Mouse (Mus musculus) spleen, postnatal 10 days (tissue): ENCODE results near the gene Spem2.
A peak's percentile ranks its signal among the peaks of the same experiment; 100 is the strongest.

Experiments
- DNase-seq, 2 experiments: peaks; one replicate each; pipeline ENCODE4 v3.0.0; 2021 to 2022; ENCODE audit warnings: low spot score in 2 of 2

The Spem2 gene

DNA sequence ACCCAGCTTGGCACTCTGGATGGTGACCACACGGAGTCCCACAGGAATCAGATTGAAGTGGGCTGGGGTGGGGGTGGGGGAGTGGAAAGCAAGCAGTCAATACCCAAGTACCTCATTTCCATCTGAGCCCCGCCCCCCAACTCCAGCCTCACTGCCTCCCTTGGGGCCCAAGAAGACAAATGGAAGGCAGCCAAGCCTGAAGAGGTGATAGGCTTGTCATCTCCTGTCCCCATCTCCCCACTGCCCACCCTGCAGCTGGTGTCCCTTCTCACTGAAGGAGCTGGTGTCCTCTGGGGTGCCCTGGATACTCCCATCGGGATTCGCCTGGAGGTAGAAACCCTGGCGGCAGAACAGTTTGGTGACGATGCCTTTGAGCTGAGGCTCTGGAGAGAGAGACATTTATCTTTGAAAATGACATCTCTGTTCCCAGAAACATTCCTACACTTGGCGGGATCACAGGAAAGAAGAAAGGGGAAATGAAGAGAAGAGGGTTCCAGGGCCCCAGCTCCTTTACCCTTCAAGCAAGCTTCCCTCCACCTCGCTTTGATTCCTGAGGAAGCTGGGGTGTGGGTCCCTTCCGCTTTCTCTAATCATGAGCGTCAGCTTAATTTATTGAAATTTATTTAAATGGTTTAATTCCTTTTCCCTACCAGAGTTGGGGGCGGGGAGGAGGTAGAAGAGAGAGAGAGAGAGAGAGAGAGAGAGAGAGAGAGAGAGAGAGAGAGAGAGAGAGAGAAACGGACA, 18.7 kb downstream of the Spem2 start:
- peak in 1 of 2 experiments; percentile 79 for DNase-seq

DNA sequence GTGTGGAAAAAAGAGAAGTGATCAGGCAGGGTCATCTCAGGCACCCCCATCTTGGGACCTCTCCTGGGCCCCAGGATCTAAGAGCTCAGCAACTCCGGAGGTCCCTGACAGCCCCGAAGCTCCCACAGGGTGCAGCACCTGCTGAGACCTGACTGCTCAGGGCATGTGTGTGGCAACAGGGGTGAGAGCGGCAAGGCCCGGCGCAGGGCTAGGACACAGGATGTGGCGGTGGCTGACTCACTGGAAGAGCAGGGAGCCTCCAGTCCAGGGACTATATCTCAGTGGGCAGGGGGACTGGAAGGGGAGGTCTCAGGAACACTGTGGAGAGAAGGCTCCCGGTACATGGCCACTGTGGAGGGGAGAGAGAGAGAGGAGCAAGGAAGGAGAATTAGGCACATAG, 20.3 kb downstream of the Spem2 start:
- no peak for DNase-seq

DNA sequence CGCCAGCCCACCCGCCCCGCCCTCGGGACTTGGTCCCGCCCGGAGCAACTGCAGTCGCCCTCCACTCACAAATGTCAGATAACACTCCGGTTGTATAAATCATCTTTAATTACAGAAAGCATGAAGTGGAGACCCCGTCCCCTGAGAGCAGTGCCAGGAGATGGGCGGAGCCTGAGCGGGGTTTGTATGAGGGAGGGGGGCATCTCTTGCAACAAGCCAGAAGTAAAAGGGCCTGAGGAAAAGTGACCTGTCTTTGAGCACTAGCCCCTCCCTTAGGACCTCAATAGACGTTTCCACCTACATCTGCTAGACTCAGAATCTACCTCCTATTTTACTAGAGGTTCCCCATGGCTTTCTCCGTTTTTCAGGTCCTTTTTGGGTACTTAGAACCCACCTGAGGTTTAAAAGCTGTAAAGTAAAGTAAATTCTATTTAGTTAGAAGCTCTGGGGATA, 22.3 kb downstream of the Spem2 start:
- no peak for DNase-seq

DNA sequence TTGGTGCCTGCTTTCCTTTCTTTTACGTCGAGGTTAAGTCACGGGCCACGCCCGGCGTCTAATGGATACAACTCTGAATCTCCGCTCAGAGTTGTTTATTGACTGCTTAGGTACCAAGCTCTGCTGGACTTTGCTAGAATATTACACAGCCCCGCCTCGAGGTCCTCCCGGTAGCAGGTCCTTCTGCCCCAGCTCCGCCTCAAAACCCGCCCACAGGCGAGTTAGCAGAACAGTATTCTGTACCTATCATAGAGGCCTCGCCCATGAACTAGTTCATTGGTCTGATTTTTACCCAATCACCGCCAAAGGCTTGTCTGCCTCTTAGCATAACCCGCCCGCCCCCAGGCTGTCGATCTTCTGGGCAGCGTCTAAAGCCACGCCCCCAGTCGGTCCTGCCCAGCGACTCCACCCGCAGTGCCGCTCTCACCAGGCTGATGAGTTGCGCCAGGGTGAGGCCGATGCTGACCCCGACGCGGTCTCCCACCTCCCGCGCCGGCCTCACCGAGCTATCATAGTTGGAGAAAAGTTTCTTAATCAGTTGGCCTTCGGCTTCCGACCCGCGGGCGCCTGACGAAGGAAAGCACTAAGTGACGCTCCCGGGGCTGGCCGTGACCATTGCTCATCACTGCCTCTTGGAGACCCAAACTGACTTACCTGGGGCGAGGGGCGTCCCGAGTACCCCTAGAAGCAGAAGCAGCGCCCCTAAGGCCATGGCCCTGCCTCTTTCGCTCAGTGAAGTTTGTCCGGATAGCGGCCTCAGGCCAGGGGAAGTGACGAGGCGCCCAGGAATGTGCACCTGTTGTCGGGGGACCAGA, 22.9 kb downstream of the Spem2 start, which contains the start of gene Chrnb1:
Gene Chrnb1 (minus strand): TSS at position 776 of the 815 bp plus-strand sequence.
- DNase-seq, result peak; percentile 84 to 96

DNA sequence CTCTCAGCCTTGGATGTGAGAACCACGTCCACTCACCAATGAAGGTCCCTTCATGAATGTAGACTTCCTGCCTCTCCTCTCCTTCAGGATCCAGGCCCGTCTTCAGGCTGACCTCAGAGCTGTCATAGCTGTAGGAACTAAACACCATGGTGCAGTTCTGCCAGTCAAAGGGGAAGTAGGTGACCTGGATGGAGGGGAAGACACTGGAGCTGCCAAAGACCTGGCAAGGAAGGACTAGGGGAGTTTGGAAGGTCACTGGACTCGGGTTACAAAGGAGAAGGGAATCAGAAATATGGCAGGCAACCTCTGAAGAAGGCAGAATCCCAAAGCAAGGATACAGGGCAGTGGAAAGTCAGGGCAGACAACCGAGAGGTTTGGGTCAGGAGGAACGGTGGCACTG, 24.8 kb downstream of the Spem2 start:
- DNase-seq, result no peak

DNA sequence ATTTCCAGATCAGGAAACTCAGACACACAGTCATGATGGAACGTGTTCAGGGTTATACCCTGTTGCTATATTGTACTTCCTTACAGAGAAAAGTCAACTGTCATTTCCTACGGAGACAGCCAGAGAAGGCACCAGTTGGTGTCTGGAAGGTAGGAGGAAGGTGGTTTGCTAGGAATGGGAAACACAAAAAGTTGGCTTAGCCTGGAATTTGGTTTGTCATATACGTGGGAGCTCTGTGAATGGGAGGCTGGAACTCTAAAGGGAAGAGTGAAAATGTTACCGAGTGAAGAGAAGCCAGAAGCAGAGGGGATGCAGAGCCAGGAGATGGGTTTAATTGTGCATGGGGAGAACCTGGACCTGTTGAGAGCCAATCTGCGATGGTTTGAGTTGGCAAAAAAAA, 26.8 kb downstream of the Spem2 start:
- no peak for DNase-seq

DNA sequence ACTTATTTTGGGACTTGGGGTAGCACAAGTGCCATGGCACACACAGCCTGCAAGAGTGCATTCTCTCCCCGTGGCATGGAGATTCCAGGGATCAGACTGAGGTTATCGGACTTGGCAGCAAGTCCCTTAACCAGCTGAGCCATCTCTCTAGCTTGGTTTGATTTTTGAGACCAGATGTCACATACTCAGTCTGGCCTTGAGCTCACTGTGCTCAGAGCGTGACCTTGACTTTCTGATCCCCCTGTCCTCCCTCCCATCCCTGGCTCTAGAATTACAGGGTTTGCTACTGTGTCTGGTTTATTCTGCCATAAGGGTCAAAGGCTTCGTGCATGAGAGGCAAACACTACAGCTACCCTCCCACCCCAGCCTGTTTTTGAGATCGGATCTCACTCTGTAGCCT, 28.8 kb downstream of the Spem2 start:
- DNase-seq, result no peak

DNA sequence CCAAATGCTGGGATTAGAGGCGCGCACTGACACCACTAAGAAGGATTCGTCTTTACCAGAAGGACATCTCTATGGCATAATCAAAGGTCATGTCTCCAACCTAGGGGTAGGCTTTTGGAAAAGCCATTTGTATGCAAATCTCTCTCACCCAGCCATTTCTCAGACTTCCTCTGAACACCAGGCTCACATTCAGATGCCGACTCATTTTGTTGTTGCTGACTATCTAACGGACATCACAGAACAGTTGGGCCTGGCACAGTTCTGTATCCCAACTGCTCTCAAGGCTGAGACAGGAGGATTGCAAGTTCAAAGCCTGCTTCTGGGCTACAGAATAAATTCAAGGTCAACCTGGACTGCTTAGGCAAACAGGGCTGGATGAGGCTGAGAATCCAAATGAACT, 31.0 kb downstream of the Spem2 start:
- no peak for DNase-seq

DNA sequence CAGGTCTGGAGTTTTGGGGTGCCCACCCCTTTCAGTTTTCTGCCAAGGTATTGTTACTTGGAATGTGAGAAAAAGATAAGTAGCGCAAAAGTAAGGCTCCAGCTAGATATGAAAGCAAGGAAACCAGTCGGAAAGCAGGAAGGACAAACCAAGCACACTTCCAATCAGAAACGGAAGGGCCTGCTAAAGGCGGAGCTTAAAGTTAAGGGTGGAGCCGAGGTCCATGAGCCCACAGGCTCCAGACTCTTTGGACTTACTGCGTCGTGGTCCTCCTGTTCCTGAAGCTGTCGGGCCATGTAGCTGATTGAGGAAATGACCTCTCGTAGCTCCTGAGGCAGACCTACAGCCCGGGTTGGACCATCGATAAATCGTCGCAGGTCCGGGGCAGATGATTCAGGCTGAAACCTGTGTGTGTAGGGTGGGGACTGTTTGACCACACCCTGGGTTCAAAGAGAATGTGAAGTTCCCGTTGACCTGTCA, 33.4 kb downstream of the Spem2 start:
- DNase-seq, result peak in 1 of 2 experiments; percentile 48

DNA sequence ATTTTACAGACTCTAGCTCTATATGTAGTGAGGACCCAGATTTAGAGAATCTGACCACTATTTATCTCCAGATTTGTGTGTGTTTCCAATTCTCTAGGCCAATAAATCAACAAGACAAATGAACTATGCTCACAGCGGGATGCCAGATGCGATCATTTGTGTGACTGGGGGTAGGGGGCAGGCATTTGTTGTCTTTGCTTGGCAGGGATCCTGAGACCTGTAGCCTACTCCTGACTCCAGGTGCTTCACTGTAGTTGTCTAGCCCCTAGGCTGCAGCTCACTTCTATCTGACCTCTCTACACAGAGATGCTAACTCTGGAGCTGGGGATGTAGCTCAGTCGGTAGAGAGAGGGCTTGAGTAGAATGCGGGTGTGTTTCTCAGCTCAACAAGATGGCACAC, 36.4 kb downstream of the Spem2 start:
- no peak for DNase-seq

DNA sequence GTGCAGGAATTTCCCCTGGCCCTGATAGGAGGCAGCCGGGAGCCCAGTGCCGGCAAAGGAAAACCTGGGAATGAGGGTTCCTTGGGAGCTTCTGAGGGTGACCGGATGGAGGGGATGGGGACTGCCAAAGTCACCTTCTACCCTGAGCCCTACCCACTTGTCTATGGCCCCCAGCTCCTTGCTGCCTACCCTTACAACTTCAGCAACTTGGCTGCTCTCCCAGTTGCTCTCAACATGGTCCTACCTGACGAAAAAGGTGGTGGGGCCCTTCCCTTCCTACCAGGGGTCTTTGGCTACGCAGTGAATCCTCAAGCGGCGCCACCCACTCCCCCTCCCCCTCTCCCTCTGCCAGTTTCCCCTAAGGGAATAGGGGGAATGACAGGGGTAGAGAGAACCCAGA, 39.3 kb downstream of the Spem2 start:
- DNase-seq, result no peak

DNA sequence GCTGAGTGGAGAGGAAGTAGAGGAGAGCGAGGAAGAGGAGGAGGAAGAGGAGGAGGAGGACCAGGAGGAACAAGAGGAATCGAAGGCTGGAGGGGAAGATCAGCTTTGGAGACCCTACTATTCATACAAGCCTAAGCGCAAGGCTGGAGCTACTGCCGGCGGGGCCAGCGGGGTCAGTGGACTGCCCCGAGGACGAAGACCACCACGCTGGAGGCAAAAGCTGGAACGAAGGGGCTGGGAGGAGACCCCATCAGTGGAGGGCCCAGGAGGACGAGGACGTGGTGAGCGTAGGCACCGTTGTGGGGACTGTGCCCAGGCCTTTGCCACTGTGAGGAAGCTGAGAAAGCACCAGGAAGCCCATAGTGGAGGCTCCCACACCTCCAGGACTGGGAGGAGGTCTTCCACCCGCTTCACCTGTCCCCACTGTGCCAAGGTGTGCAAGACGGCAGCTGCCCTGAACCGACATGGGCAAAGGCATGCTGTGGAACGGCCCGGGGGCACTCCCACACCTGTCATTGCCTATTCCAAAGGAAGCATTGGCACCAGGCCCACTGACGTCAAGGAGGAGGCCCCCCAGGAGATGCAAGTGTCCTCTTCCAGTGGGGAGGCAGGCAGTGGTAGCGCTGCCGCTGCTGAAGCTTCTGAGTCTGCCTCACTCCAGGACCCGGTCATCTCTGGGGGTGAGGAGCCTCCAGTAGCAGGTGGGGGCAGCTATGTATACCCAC, 39.8 kb downstream of the Spem2 start:
- DNase-seq, result no peak

DNA sequence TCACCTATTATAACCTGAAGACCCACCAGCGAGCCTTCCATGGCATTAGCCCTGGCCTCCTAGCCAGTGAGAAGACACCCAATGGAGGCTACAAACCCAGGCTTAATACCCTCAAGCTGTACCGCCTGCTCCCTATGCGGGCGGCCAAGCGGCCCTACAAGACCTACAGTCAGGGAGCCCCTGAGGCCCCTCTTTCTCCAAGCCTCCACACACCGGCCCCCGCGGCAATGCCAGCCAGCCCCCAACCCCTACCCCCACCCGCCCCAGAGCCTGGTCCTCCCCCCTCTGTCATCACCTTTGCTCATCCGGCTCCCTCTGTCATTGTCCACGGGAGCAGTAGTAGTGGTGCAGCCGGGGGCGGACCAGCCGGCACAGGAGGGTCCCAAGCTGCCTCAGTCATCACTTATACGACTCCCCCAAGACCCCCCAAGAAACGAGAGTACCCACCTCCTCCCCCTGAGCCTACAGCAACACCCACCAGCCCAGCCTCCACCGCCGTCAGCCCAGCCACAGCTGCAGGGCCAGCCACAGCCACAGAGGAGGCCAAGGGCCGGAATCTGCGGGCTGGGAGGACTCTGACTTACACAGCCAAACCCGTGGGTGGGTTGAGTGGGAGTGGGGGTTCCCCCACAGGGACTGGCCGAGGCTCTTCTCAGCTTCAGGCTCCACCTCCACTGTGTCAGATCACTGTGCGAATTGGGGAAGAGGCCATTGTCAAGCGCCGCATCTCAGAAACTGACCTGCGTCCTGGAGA, 40.6 kb downstream of the Spem2 start:
- DNase-seq, result no peak

DNA sequence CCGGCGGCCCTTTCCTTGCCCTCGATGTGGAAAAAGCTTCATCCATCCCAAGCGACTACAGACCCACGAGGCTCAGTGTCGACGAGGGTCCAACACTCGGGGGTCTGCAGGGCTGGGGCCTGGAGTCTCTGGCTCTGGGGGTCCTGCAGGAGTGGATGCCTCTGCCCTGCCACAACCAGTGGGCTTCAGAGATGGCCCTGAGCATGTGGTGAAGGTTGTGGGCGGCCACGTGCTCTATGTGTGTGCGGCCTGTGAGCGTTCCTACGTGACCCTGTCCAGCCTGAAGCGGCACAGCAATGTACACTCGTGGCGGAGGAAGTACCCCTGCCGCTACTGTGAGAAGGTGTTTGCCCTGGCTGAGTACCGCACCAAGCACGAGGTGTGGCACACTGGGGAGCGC, 41.8 kb downstream of the Spem2 start:
- DNase-seq, result no peak

DNA sequence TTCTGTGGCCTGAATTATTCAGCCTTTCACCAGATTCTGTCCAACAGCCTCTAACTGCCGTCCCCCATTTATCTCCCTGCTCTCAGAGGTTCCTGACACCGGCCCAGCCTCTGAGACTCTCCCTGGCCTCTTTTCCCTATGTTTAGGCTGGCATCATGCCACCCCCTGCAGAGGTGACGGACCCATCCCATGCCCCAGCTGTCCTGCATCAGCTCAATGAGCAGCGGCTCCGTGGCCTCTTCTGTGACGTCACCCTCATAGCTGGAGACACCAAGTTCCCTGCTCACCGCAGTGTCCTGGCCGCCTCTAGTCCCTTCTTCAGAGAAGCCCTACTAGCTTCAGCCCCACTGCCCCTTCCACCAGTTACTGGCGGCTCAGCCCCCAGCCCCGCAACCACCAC, 42.5 kb downstream of the Spem2 start:
- DNase-seq, result no peak

DNA sequence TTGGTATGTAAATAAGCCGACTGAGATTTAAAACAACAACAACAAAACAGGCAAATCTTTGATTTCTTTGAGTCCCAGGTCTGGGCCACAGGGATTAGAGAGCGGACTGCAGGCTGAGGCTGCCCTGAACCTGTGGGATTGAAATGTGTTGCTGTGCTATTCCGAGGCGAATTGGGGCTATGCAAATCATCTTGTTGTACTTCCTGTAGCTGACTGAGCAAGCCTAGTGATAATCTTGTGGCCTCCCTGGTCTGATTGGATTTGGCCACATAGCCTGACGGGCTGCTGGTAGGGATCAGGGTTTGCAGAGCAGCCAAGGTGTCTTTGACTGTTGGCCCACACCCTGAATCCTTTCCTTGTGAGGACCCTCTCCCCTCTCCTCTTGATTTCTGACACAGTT, 43.3 kb downstream of the Spem2 start:
- DNase-seq, result no peak

DNA sequence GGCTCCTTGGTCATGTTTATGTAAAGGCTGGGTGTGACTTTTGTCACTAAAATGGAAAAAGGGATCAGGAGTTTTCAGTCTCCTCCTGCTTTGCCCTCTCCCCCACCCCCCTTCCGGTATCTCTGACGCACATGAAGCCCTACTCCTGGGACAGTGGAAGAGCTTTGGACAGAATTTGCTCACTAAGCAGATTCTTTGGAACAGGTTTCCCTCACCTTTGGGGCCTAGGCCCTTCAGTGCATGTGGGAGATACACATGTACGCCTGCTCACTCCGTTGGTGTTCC, 50.7 kb downstream of the Spem2 start:
- no peak for DNase-seq

DNA sequence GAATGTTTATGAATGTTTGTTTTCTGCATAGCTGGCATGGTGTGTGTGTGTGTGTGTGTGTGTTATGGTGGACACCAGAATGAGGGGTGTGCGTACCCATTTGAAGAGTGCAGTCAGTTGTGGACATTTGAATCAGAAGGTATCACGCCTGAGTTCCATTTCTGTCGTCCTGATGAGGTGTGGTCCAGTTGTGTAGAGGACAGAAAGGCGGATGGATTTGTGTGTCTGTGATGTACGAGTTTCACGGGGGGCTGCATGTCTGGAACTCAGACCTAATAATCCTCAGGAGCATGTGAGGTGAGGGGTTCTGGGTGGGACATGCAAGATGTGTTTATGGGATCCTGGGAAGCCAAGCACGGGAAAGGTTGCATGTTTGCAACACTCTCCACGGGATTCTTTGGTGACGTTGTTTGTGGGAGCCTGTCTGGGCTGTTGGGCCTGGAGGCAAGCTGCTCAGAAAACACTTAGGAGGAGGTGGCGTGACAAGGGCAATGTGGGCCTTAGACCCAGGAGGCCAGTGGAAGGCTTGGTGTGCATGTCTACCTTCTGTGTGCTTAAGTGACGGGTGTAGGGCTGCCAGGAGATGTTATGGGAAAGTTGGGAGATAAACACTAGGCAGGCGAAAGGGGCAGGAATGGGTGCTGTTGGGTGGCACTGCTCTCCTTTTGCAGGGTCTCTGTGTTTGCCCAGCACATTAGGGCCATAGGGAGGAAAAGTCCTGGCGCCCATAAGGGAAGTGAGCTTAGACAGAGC, 51.2 kb downstream of the Spem2 start:
- no peak for DNase-seq
